In the genomic region with DNA sequence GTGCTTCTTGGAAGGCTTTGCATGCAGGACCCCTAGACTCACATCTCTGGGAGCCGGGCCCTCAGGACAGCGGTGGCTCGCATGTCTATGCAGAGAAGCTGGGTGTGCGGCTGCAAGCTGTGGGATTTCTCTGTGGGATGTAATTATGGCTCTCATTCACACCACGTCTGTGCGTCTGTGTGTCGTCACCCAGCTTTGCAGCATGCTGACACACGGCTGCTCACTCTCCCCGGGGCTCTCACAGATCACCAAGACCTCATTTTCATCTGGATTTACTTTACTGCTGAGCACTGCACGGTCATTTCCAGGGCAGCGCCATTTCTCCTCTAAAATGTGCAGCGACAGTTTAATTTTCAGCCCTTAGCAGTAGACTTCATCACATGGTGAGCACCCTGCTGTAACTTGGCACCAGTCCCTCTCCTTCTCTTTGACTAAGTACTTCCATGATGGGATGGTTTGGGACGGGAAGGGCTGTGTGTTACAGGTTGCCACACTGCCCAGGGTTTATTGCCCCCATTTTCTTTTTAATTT, we compare ENCODE assay signal across 13 mouse cellular contexts.
DNase-seq lines count a peak whose midpoint lies in the region; ATAC-seq lines count a peak whose summit lies in the region.
"Had no signal": no experiment of that assay in that cellular context is flagged by ENCODE, and none has a peak within 500 bp of the region (broad histone marks: within the 10 kb centered on the region; RNA-seq: fewer than 3 reads in every experiment).

No protein-coding gene starts in this region.

- H3K4me1 ChIP-seq in limb, embryonic 10.5 days: peaks cover 18% of the 10 kb centered on the region
- peaks cover 26% of the 10 kb centered on the region for H3K4me1 ChIP-seq in neural tube, embryonic 15.5 days
- H3K4me1 ChIP-seq: lung, embryonic 15.5 days had no signal

- WGBS in limb, embryonic 10.5 days: 34% methylated on average over 13 of the region's 13 CpGs
- 32% methylated on average over 13 of the region's 13 CpGs for WGBS in neural tube, embryonic 15.5 days

- no peak overlapping the region for H3K4me3 ChIP-seq in limb, embryonic 10.5 days
- H3K4me3 ChIP-seq in neural tube, embryonic 15.5 days (replicated peaks): no peak overlapping the region
- H3K4me3 ChIP-seq: lung, embryonic 15.5 days; myocyte had no signal

- DNase-seq in frontal cortex, postnatal 14 days (ENCODE audit: low spot score in 2 of 2): no peak
- peak; percentile 43 for DNase-seq in right cerebral cortex, postnatal 25 days
- no peak for DNase-seq in right cerebral cortex, postnatal 36 days (ENCODE audit: low spot score in 2 of 2)
- DNase-seq in limb, embryonic 10.5 days (ENCODE audit: low spot score): no peak
- DNase-seq in ovary, postnatal 10 days (ENCODE audit: low spot score): no peak
- DNase-seq: adrenal gland, postnatal 14 days; gastrocnemius, postnatal 36 days; thymus, postnatal 14 days had no signal

- peak; percentile 82 for ATAC-seq in frontal cortex, adult (ENCODE audit: low TSS enrichment)
- peak; percentile 62; the same call in 1 of the 2 replicates for ATAC-seq in neural tube, embryonic 15.5 days (ENCODE audit: low FRiP score)
- ATAC-seq in erythroid progenitor cell, adult 5-6 weeks (replicated peaks; ENCODE audit: low FRiP score, poor library complexity, severe bottlenecking): no peak

- H3K36me3 ChIP-seq in limb, embryonic 10.5 days: no peaks in the 10 kb centered on the region
- no peaks in the 10 kb centered on the region for H3K36me3 ChIP-seq in neural tube, embryonic 15.5 days
- H3K36me3 ChIP-seq: lung, embryonic 15.5 days had no signal

- no peaks in the 10 kb centered on the region for H3K9me3 ChIP-seq in limb, embryonic 10.5 days (replicated peaks)
- no peaks in the 10 kb centered on the region for H3K9me3 ChIP-seq in neural tube, embryonic 15.5 days (replicated peaks)
- H3K9me3 ChIP-seq: lung, embryonic 15.5 days had no signal

- H3K27me3 ChIP-seq in limb, embryonic 10.5 days (ENCODE audit: low read depth, poor library complexity, severe bottlenecking): no peaks in the 10 kb centered on the region
- H3K27me3 ChIP-seq in neural tube, embryonic 15.5 days (replicated peaks): no peaks in the 10 kb centered on the region
- H3K27me3 ChIP-seq: lung, embryonic 15.5 days had no signal

- peak overlapping the region; percentile 66 for H3K27ac ChIP-seq in limb, embryonic 10.5 days
- H3K27ac ChIP-seq in neural tube, embryonic 15.5 days (replicated peaks): peak overlapping the region; percentile 60
- H3K27ac ChIP-seq: lung, embryonic 15.5 days had no signal

- no peak overlapping the region for H3K9ac ChIP-seq in neural tube, embryonic 15.5 days (replicated peaks)
- H3K9ac ChIP-seq: lung, embryonic 15.5 days had no signal

- H3K4me2 ChIP-seq in neural tube, embryonic 15.5 days: peak overlapping the region; percentile 25
- H3K4me2 ChIP-seq: lung, embryonic 15.5 days had no signal
